Mouse (Mus musculus) cerebellum, adult 9-11 months (tissue): Measurements from ENCODE around the gene Plekha7.

ENCODE experiments used
- DNase-seq: peaks from one replicate; pipeline ENCODE4 v3.0.0; 2022

Plekha7 gene

DNA sequence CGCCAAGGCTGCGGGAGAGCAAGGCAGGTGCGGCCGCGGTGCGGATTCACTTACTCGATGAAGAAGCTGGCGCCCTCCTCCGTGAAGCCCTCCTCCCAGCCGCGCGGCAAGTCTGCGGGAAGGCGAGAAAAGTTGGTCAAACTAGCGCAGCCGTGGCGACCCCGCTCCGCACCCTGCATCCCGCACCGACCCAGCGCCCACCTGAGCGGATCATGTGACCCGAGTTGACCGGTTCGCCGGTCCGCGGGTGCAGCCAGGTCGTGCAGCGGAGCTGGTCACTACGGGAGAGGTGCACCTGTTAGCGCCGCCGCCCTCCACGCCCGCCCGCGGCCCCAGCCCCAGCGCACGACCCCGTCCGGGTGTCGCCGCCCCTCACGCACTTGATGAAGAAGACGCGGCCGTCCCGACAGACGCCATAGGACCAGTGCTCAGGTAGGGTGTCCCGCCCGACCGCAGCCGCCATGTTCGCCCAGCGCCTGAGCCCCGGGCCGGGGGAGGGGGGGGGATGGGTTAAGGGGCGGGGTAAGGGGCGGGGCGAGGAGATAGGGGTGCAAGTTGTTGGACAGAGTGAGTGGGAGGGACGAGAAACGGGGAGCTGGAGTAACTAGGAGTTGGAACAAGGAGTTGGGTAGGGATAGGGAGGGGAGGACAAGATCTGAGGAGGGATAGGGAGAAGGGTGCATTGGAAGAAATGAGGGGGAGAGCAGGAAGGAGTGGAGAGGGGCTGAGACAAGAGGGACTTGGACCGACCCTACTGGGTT is at the start of gene Plekha7:
Gene Plekha7, minus strand, starts transcription at position 506 of the 761 bp plus-strand sequence.
- peak; percentile 34 for DNase-seq

DNA sequence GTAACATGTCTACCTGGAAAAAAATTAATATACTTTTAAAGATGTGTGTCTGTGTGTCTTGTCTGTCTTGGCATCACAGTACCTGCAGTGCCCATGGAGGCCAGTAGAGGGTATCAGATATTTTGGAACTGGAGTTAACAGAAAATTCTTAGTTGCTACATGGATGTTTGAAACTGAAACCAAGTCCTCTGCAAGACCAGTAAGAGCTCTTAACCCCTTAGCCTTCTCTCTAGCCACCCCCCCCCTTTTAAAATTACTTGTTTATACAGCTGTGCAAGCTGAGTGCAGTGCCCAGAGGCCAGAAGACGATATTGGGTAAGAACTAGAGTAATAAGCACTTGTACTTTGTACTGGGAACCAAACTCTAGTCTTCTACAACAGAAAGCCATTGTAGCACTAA is 28.1 kb upstream of the Plekha7 start:
- DNase-seq: peak; percentile 40

GRCm38 (mm10) chr7:116335133-116335532 is 27.0 kb upstream of the Plekha7 start:
- peak; percentile 8 for DNase-seq

DNA sequence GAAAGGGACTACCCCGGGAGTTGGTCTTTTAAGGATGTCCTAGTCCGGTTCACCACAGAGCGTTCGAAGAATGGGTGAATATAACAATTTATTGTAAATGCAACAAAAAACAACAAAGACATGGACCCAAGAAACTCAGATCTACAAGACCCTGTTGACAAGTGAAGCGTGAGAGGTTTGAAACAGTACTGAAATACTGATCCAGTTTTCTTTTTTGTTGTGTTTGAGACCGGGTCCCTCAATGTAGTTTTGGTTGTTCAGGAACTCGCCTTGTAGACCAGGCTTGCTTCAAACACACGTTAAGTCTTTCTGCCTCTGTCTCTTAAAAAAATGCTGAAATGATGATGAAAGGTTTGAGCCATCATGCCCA is 26.5 kb upstream of the Plekha7 start:
- DNase-seq: no peak

GRCm38 (mm10) chr7:116333713-116334668 is 25.8 kb upstream of the Plekha7 start, which contains the start of gene Rps13:
Gene Rps13 (minus strand): TSS chr7:116334195.
- DNase-seq: peak; percentile 97

- no peak for DNase-seq
Measured at GRCm38 (mm10) chr7:116331246-116331645, 23.1 kb upstream of the Plekha7 start.

DNA sequence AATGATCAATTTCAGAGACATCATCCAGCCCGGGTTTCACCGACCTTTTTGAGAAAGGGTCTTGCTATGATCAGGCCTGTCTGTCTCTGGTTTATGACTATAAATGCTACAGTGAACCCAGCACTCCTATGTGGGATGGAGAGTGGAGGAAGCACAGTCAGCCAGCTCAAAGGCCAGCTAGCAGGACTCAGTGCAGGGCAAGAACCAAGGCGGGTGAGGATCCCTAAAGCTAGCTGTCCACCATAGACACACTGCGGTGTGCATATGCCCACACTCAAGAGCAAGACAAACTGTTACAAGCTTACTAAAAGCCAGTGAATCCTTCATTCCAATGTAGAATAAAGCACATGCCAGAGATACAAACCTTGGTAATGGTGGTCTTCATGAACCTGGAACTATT is 21.7 kb upstream of the Plekha7 start:
- DNase-seq: no peak

GRCm38 (mm10) chr7:116328777-116329176 is 20.6 kb upstream of the Plekha7 start:
- no peak for DNase-seq

DNA sequence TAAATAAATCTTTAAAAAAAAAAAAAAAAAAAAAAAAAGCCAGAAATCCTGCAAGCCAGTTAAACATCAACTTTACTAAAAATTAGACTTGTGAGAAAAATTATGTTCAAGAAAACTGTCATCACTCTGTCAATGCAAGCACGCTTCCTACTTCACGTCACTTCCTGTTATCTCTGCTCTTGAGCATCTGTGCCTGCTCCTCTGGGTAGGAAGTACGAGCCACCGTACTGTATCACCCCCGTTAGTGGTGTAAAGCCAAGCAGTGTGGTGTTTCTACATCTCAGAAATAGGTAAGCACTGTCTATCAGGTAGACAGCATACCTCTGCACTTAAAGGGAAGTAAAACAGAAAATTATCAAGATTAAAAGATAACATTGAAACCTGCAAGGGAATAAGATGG is 19.7 kb upstream of the Plekha7 start:
- no peak for DNase-seq

- DNase-seq: peak; percentile 22
Measured at GRCm38 (mm10) chr7:116323331-116323964, 15.3 kb upstream of the Plekha7 start.

GRCm38 (mm10) chr7:116309456-116309855 is 1.3 kb upstream of the Plekha7 start:
- DNase-seq: no peak

GRCm38 (mm10) chr7:116308632-116308991 is 436 bp upstream of the Plekha7 start:
- no peak for DNase-seq

GRCm38 (mm10) chr7:116307099-116307870 is 891 bp downstream of the Plekha7 start:
- DNase-seq: peak; percentile 50

DNA sequence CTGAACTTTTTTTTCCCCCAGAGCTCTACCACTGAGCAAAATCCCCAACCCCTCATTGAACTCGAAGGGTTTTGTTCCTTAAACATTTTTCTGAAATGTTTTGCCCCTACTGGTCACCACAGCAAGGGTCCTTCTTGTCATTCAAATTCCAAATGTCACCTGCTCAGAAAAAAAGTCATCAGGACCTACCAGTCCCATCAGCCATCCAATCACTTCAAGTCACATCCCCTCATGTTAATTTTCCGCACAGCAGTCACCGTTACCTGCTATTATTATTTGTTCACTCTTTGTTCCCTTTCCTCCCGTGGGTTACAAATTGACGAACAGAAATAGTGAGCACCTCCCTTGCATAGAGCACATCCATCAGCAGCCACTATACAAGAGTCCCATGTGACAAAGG is 1.6 kb downstream of the Plekha7 start:
- no peak for DNase-seq

DNA sequence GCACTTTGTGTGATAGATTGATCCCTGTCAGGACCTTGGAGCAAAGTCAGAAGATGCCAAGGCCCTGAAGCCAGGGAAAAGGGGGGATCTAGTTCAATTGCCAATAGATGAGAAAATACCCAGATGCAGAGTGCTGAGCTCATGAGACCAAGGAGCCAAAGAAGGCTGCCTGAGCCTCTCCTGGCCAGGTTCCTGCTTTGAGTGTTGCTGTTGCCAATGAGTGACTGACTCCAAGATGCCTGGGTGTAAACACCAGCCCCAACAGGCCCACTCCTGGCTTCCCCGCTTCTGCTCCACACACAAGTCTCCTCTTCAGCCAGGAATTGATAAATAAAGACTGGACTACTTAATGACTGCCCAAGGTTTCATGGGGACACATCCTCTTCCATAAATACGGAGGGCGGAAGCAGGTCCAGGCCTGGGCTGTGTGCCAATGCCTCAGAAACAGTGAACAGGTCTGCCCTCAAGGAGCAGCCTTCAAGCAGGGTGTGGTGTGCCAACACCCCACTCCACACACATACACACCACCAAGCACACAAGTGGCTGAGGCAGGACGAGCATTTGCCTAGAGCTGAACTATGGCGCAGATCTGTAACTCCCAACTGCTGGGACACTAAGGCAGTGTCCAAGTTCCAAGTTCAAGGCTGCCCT is 6.4 kb downstream of the Plekha7 start:
- DNase-seq: no peak

DNA sequence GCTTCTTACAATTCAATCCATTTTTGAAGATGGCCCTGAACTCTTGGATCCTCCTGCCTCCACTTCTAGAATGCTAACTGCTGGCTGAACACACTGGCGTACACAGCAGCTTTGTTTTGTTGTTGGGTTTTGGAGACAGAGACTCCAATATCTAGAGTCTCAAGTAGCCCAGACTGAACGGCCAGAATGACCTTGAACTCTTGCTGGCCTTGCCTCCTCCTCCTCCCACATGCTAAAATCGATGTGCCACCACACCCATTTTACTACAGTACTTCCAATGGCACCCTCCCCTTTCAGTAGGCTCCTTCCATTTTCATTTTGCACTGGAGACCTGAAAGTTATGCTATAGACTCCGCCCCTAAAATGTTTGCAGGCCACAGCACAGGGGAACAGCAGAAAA is 7.0 kb downstream of the Plekha7 start:
- no peak for DNase-seq

DNA sequence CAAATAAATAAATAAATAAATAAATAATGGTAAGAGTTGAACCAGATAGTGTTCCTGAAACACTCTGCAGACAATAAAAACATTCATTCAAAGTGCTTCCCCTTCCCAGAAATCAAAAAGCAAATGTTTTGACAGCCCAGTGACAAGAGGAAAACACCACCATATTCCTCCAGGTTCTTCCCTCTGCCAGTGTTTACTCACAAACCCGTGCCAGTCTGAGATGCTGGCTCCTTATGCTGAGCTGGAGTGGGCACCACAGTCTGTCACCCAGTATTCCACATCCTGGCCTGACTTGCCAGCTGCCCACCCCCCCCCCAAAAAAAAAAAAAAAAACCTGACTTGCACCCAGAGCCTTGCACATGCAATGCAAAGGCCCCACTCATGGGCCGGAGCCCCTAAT is 9.3 kb downstream of the Plekha7 start:
- no peak for DNase-seq

GRCm38 (mm10) chr7:116298389-116298788 is 9.8 kb downstream of the Plekha7 start:
- DNase-seq: no peak

DNA sequence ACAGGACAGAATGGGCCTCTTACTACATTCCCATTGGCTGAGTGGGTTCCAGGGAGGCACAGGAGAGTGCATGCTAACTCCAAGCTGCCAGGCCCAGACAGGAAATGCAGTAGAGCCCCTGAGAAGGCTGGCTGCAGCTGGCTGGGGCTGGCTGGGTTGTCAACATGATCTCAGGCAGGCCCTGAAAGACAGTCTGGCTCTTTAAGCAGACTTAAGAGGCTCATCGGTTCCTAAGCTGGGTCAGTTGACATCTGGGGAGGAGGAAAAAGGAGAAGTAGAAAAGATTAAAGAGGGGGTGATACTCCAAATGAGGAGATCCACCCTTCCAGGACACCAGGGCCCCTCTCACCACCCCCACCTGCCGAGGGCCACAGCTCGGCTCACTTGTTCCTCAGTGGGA is 13.2 kb downstream of the Plekha7 start:
- DNase-seq: no peak

DNA sequence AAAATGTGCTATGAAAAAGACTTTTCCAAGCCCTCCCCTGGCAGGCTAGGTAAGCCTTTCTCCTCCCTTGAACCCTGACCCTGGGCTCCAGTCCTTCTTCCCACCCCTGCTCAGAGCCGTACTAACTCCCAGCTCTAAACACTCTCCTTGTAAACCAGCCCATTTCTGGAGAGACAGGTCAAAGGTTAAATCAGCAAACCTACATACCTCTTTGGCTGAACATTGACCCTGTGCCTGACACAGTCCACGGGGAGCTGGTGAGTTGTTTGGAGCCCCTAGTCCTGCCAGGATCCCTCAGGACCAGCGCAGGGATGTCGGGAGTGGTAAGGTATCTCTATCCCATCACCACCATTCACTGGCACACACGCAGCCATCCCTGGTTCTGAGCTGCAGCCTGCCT is 15.8 kb downstream of the Plekha7 start:
- no peak for DNase-seq

DNA sequence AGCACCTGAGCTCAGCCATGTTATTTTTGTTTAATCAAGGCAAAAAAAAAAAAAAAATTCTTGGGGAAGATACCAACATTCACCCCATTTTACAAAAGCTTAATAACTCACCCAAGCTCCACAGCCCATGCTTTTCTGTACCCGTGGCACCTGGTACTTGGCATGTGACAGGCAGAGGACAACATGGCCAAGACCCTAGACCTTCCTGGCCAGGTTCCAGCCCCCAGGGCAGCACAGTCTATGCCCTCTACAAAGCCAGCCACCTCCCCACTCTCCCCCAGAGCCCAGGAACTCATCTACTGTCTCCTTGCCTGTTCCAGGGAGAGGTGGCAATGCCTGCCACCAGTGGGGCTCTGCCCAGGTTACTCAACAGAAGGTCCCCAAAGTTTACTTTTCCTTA is 17.6 kb downstream of the Plekha7 start:
- no peak for DNase-seq

DNA sequence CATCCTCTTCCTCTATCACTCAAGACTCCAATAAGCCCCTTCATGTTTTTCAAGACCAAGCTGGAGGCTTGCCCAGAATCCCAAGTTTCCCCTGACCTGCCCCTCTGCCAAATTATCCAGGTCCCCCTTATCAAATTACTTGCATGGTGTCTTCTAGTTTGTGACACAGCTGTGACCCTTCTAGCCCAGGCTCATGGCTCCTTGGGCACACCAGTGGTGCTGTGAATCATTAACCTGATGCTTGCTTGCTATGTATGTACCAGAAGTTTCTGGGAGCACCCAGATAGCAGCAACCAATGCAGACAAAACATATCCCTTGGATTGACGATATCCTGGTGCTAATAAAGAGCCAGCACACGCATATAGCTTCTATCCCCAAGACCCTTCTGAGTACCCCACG is 19.2 kb downstream of the Plekha7 start:
- no peak for DNase-seq
